Mouse (Mus musculus) urinary bladder, postnatal 14 days (tissue): ENCODE results near the gene Fam89b.
A peak's percentile ranks its signal among the peaks of the same experiment; 100 is the strongest.
"Not testable (repeated sequence)": the region's sequence is repeated elsewhere in the genome, so short reads cannot be mapped to it uniquely, and the experiment has no call there.

Source experiments
- DNase-seq: peaks from one replicate; pipeline ENCODE4 v3.0.0; 2021; ENCODE audit warnings: low spot score

Fam89b gene

GRCm38 (mm10) chr19:5710581-5710980 lies 18.9 kb downstream of the Fam89b start:
- no peak for DNase-seq

GRCm38 (mm10) chr19:5710068-5710467 lies 19.4 kb downstream of the Fam89b start:
- no peak for DNase-seq

- DNase-seq: no peak
Measured at GRCm38 (mm10) chr19:5704801-5705571, 24.5 kb downstream of the Fam89b start.

- no peak for DNase-seq
Measured at GRCm38 (mm10) chr19:5704163-5704800, 25.2 kb downstream of the Fam89b start, which contains the start of gene Kcnk7. Gene Kcnk7, plus strand, starts transcription at chr19:5704367.

GRCm38 (mm10) chr19:5695849-5696462 lies 33.5 kb downstream of the Fam89b start:
- DNase-seq: no peak

GRCm38 (mm10) chr19:5693801-5694200 lies 35.7 kb downstream of the Fam89b start:
- no peak for DNase-seq

- no peak for DNase-seq
Measured at GRCm38 (mm10) chr19:5692913-5693396, 36.5 kb downstream of the Fam89b start.

GRCm38 (mm10) chr19:5692086-5692912 lies 37.2 kb downstream of the Fam89b start:
- no peak for DNase-seq

- DNase-seq: no peak
Measured at GRCm38 (mm10) chr19:5691601-5692000, 37.9 kb downstream of the Fam89b start.

- no peak for DNase-seq
Measured at GRCm38 (mm10) chr19:5690343-5690735, 39.1 kb downstream of the Fam89b start.

- peak; percentile 91 for DNase-seq
Measured at GRCm38 (mm10) chr19:5689565-5690342, 39.7 kb downstream of the Fam89b start.

- no peak for DNase-seq
Measured at GRCm38 (mm10) chr19:5689088-5689428, 40.4 kb downstream of the Fam89b start.

- DNase-seq: peak; percentile 98
Measured at GRCm38 (mm10) chr19:5688200-5689087, 41.0 kb downstream of the Fam89b start, which contains the start of the genes Map3k11 and Pcnx3. Gene Map3k11, plus strand, starts transcription at chr19:5688742. Gene Pcnx3, minus strand, starts transcription at chr19:5688908.

GRCm38 (mm10) chr19:5687738-5688137 lies 41.7 kb downstream of the Fam89b start:
- DNase-seq: no peak

- DNase-seq: not testable (repeated sequence)
Measured at GRCm38 (mm10) chr19:5686954-5687353, 42.5 kb downstream of the Fam89b start.

- no peak for DNase-seq
Measured at GRCm38 (mm10) chr19:5686437-5686836, 43.0 kb downstream of the Fam89b start.

GRCm38 (mm10) chr19:5685861-5686260 lies 43.6 kb downstream of the Fam89b start:
- DNase-seq: no peak

GRCm38 (mm10) chr19:5685431-5685830 lies 44.0 kb downstream of the Fam89b start:
- DNase-seq: no peak

- no peak for DNase-seq
Measured at GRCm38 (mm10) chr19:5684985-5685384, 44.5 kb downstream of the Fam89b start.

GRCm38 (mm10) chr19:5684236-5684635 lies 45.2 kb downstream of the Fam89b start:
- no peak for DNase-seq
